Mouse (Mus musculus) embryonic fibroblast, embryonic 13.5 days (primary cell): ENCODE data around the gene Gm19345.

Source experiments
- CTCF ChIP-seq: IDR thresholded peaks from 2 replicates; pipeline ENCODE4 v1.5.1; 2011; ENCODE audit warnings: mild to moderate bottlenecking, control low read depth, low read length, moderate library complexity, borderline replicate concordance; ENCODE audit not compliant: insufficient read depth
- POLR2A ChIP-seq: IDR thresholded peaks from 2 replicates; pipeline ENCODE4 v1.6.1; 2011; ENCODE audit warnings: low read depth, mild to moderate bottlenecking, control low read depth, low read length, moderate library complexity

DNA sequence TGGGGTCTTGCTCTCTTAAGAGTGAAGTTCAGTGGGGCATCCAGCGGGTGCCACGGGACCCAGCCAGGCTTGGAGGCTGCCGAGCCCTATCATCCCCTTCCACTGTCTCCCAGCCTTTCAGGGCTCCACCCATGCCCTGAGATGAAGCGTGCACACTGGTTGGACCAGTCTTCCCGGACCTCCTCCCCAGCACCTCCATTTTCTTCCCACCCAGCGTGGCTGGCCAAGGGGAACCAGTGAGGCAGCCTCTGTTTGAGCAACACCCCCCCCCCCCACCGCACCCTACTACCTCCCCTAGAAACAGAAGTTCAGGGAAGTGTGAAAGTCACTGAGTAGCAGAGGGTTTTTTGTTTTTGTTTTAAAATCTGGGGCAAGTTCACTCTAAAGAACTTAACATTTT, 36.0 kb downstream of the Gm19345 start, which contains the start of gene Ceacam19:
- no peak for TF ChIP-seq POLR2A
- no peak for TF ChIP-seq CTCF
